Mouse (Mus musculus) kidney, postnatal 0 days (tissue): ENCODE data around the gene Syn2. TPM values are rescaled to one million over a fixed set of nuclear protein-coding genes. Genes with fewer than 3 reads are reported as not detected.

Source experiments
- ATAC-seq: fragments of 200-750 bp; cut with Nextera tagmentation; replicated peaks from 2 replicates; pipeline ENCODE4 v1.8.0; 2017; ENCODE audit warnings: low read depth, moderate number of reproducible peaks, moderate TSS enrichment, moderate library complexity; ENCODE audit not compliant: low FRiP score
- DNase-seq: peaks from one replicate; pipeline ENCODE4 v3.0.0-alpha.2; 2016; ENCODE audit warnings: low spot score
- H3K27ac ChIP-seq: fragments of 300-500 bp; sonication (generic); 2 replicates; pipeline ENCODE4 v1.5.1; 2014; ENCODE audit warnings: mild to moderate bottlenecking
- H3K27me3 ChIP-seq: fragments of 300-500 bp; sonication (generic); 2 replicates; pipeline ENCODE4 v1.6.1; 2014; ENCODE audit warnings: low read length, mixed read lengths; ENCODE audit not compliant: insufficient read depth
- H3K36me3 ChIP-seq: fragments of 300-500 bp; sonication (generic); 2 replicates; pipeline ENCODE4 v1.6.1; 2014; ENCODE audit warnings: low read length, mixed read lengths; ENCODE audit not compliant: insufficient read depth
- H3K4me1 ChIP-seq: fragments of 300-500 bp; sonication (generic); replicated peaks from 2 replicates; pipeline ENCODE4 v1.6.1; 2014; ENCODE audit warnings: antibody characterized with exemption, low read length, mixed read lengths; ENCODE audit not compliant: insufficient read depth
- H3K4me2 ChIP-seq: fragments of 300-500 bp; sonication (generic); 2 replicates; pipeline ENCODE4 v1.6.1; 2014; ENCODE audit warnings: mild to moderate bottlenecking, low read length, moderate library complexity, mixed read lengths
- H3K4me3 ChIP-seq: fragments of 300-500 bp; sonication (generic); replicated peaks from 2 replicates; pipeline ENCODE4 v1.5.1; 2014; ENCODE audit warnings: low read depth, low read length
- H3K9ac ChIP-seq: fragments of 300-500 bp; sonication (generic); 2 replicates; pipeline ENCODE4 v1.6.1; 2014; ENCODE audit warnings: low read depth, low read length
- H3K9me3 ChIP-seq: fragments of 300-500 bp; sonication (generic); replicated peaks from 2 replicates; pipeline ENCODE4 v1.6.1; 2016; ENCODE audit warnings: low read length, inconsistent platforms, mixed read lengths
- CTCF ChIP-seq: IDR thresholded peaks from 2 replicates; pipeline ENCODE4 v1.5.1; 2016; ENCODE audit warnings: antibody characterized with exemption, low read depth, mild to moderate bottlenecking, moderate library complexity
- WGBS: fragments of 180-500 bp; shearing (Covaris S2); extraction: QIAGEN DNeasy Blood & Tissue Kit; methylation state at CpG from one replicate; pipeline ENCODE4 v1.1.7; 2014; 5-methylcytosine and 5-hydroxymethylcytosine counted together
- polyA plus RNA-seq: library from polyadenylated mRNA; unstranded; fragments of >200 nt; fragmentation: Nextera tagmentation; extraction: Ambion mirVana; gene quantifications from 2 replicates; pipeline ENCODE4 v1.2.1, GENCODE M21; 2015

Gene Syn2
- polyA plus RNA-seq, 1 experiment from 2014 or later, result 4.1 TPM

GRCm38 (mm10) chr6:115169518-115169917 is 34.8 kb downstream of the Syn2 start:
- no peak for DNase-seq
- H3K4me1 ChIP-seq, result no peaks in the 10 kb centered on the region
- 66% methylated on average over 2 of the region's 2 CpGs for WGBS
- H3K9me3 ChIP-seq, result no peaks in the 10 kb centered on the region
- TF ChIP-seq CTCF, result no peak
- no peaks in the 10 kb centered on the region for H3K36me3 ChIP-seq
- no peak overlapping the region for H3K4me3 ChIP-seq
- H3K27me3 ChIP-seq, result no peaks in the 10 kb centered on the region
- H3K9ac ChIP-seq, result no peak overlapping the region
- H3K4me2 ChIP-seq, result no peak overlapping the region
- H3K27ac ChIP-seq, result no peak overlapping the region
- no peak for ATAC-seq

- no peak overlapping the region for H3K4me2 ChIP-seq
- H3K4me1 ChIP-seq, result no peaks in the 10 kb centered on the region
- no peaks in the 10 kb centered on the region for H3K9me3 ChIP-seq
- peak; percentile 71 for TF ChIP-seq CTCF
- H3K4me3 ChIP-seq, result no peak overlapping the region
- H3K9ac ChIP-seq, result no peak overlapping the region
- DNase-seq (peak; percentile 42), ATAC-seq (no peak)
- no peaks in the 10 kb centered on the region for H3K27me3 ChIP-seq
- 34% methylated on average over 3 of the region's 3 CpGs for WGBS
- no peak overlapping the region for H3K27ac ChIP-seq
- H3K36me3 ChIP-seq, result no peaks in the 10 kb centered on the region
These were observed 40.1 kb downstream of the Syn2 start for GRCm38 (mm10) chr6:115174845-115175244.

- Histone ChIP-seq H3K9me3 (no peaks in the 10 kb centered on the region), H3K27ac (no peak overlapping the region), H3K4me2 (no peak overlapping the region), H3K36me3 (no peaks in the 10 kb centered on the region), H3K9ac (no peak overlapping the region), H3K4me1 (no peaks in the 10 kb centered on the region), H3K27me3 (no peaks in the 10 kb centered on the region), H3K4me3 (no peak overlapping the region)
- DNase-seq (peak; percentile 78), ATAC-seq (no peak)
- 25% methylated on average over 3 of the region's 3 CpGs for WGBS
- no peak for TF ChIP-seq CTCF
These were observed 44.1 kb downstream of the Syn2 start for GRCm38 (mm10) chr6:115178826-115179225.

GRCm38 (mm10) chr6:115181094-115181493 is 46.4 kb downstream of the Syn2 start:
- no peak overlapping the region for H3K27ac ChIP-seq
- no peak overlapping the region for H3K4me3 ChIP-seq
- no peaks in the 10 kb centered on the region for H3K4me1 ChIP-seq
- DNase-seq (no peak), ATAC-seq (no peak)
- no peak overlapping the region for H3K9ac ChIP-seq
- no peaks in the 10 kb centered on the region for H3K36me3 ChIP-seq
- no peak for TF ChIP-seq CTCF
- H3K9me3 ChIP-seq, result no peaks in the 10 kb centered on the region
- WGBS, result 66% methylated on average over 2 of the region's 2 CpGs
- H3K4me2 ChIP-seq, result no peak overlapping the region
- no peaks in the 10 kb centered on the region for H3K27me3 ChIP-seq

- no peak for TF ChIP-seq CTCF
- Histone ChIP-seq H3K27me3 (no peaks in the 10 kb centered on the region), H3K4me3 (no peak overlapping the region), H3K36me3 (no peaks in the 10 kb centered on the region), H3K4me1 (no peaks in the 10 kb centered on the region), H3K27ac (no peak overlapping the region), H3K9me3 (no peaks in the 10 kb centered on the region), H3K4me2 (no peak overlapping the region), H3K9ac (no peak overlapping the region)
- DNase-seq (no peak), ATAC-seq (no peak)
- WGBS, result 36% methylated on average over 7 of the region's 7 CpGs
These were observed 56.4 kb downstream of the Syn2 start for GRCm38 (mm10) chr6:115191111-115191510.

- 65% methylated on average over 3 of the region's 3 CpGs for WGBS
- H3K4me1 ChIP-seq, result no peaks in the 10 kb centered on the region
These were observed 66.1 kb downstream of the Syn2 start for GRCm38 (mm10) chr6:115200753-115201152.

GRCm38 (mm10) chr6:115203029-115203428 is 68.3 kb downstream of the Syn2 start:
- H3K4me2 ChIP-seq, result no peak overlapping the region
- no peaks in the 10 kb centered on the region for H3K27me3 ChIP-seq
- H3K9ac ChIP-seq, result no peak overlapping the region
- DNase-seq, result no peak
- ATAC-seq, result no peak
- WGBS, result 69% methylated on average over 3 of the region's 3 CpGs
- TF ChIP-seq CTCF, result peak; percentile 22; the same call in 1 of the 2 replicates
- H3K27ac ChIP-seq, result no peak overlapping the region
- H3K4me3 ChIP-seq, result no peak overlapping the region
- H3K9me3 ChIP-seq, result no peaks in the 10 kb centered on the region
- H3K4me1 ChIP-seq, result no peaks in the 10 kb centered on the region
- no peaks in the 10 kb centered on the region for H3K36me3 ChIP-seq

More at GRCm38 (mm10) chr6:115200753-115201152, 66.1 kb downstream of the Syn2 start:
- TF ChIP-seq CTCF, result no peak
- ATAC-seq (no peak), DNase-seq (no peak)
- Histone ChIP-seq H3K36me3 (no peaks in the 10 kb centered on the region), H3K27me3 (no peaks in the 10 kb centered on the region), H3K9me3 (no peaks in the 10 kb centered on the region), H3K4me3 (no peak overlapping the region), H3K4me2 (no peak overlapping the region), H3K9ac (no peak overlapping the region), H3K27ac (no peak overlapping the region)
